Mouse (Mus musculus) right cerebral cortex, postnatal 14 days (tissue): ENCODE results near the gene Baz2a.
A peak's percentile ranks its signal among the peaks of the same experiment; 100 is the strongest.
"Not testable (repeated sequence)": the region's sequence is repeated elsewhere in the genome, so short reads cannot be mapped to it uniquely, and the experiment has no call there.

Experiments
- DNase-seq: peaks from one replicate; pipeline ENCODE4 v3.0.0; 2022

Gene Baz2a

GRCm38 (mm10) chr10:128082880-128083421 lies 8.4 kb upstream of the Baz2a start, which contains the start of gene Atp5b:
Gene Atp5b, plus strand, starts transcription at chr10:128083273.
- peak; percentile 94 for DNase-seq

- peak; percentile 15 for DNase-seq
These were observed 7.7 kb upstream of the Baz2a start for GRCm38 (mm10) chr10:128083688-128084087.

- DNase-seq = no peak
These were observed 7.2 kb upstream of the Baz2a start for GRCm38 (mm10) chr10:128084160-128084559.

- peak; percentile 32 for DNase-seq
These were observed 5.0 kb upstream of the Baz2a start for GRCm38 (mm10) chr10:128086391-128086790.

GRCm38 (mm10) chr10:128087216-128087615 lies 4.2 kb upstream of the Baz2a start:
- DNase-seq = not testable (repeated sequence)

- DNase-seq = no peak
These were observed 3.2 kb upstream of the Baz2a start for GRCm38 (mm10) chr10:128088181-128088580.

- DNase-seq = no peak
These were observed 1.5 kb upstream of the Baz2a start for GRCm38 (mm10) chr10:128089842-128090241.

GRCm38 (mm10) chr10:128090651-128091563 lies 470 bp upstream of the Baz2a start:
- DNase-seq = peak; percentile 85

GRCm38 (mm10) chr10:128092506-128093495 lies 1.4 kb downstream of the Baz2a start:
- DNase-seq = peak; percentile 84

GRCm38 (mm10) chr10:128093496-128094294 lies 2.3 kb downstream of the Baz2a start:
- DNase-seq = no peak

- DNase-seq = peak; percentile 48
These were observed 3.1 kb downstream of the Baz2a start for GRCm38 (mm10) chr10:128094340-128094968.

- no peak for DNase-seq
These were observed 3.7 kb downstream of the Baz2a start for GRCm38 (mm10) chr10:128095003-128095636.

- no peak for DNase-seq
These were observed 4.9 kb downstream of the Baz2a start for GRCm38 (mm10) chr10:128096313-128096692.

GRCm38 (mm10) chr10:128096693-128097586 lies 5.6 kb downstream of the Baz2a start:
- peak; percentile 89 for DNase-seq

- peak; percentile 71 for DNase-seq
These were observed 6.2 kb downstream of the Baz2a start for GRCm38 (mm10) chr10:128097587-128097971.

- no peak for DNase-seq
These were observed 18.9 kb downstream of the Baz2a start for GRCm38 (mm10) chr10:128110103-128110761.

GRCm38 (mm10) chr10:128111227-128111626 lies 19.9 kb downstream of the Baz2a start:
- no peak for DNase-seq

GRCm38 (mm10) chr10:128123833-128124232 lies 32.5 kb downstream of the Baz2a start:
- no peak for DNase-seq

GRCm38 (mm10) chr10:128124831-128125230 lies 33.5 kb downstream of the Baz2a start:
- DNase-seq = no peak
